Mouse (Mus musculus) limb, embryonic 11.5 days (tissue): Measurements from ENCODE around the gene Bmpr1b. TPM values are rescaled to one million over a fixed set of nuclear protein-coding genes. Genes with fewer than 3 reads are reported as not detected.

Experiments used
- ATAC-seq: fragments of 200-750 bp; cut with Nextera tagmentation; 2 replicates; pipeline ENCODE4 v1.8.0; 2017; ENCODE audit warnings: low read depth; ENCODE audit not compliant: insufficient number of reproducible peaks, low FRiP score, low TSS enrichment
- DNase-seq: peaks from one replicate; pipeline ENCODE4 v3.0.0-alpha.2; 2015; ENCODE audit warnings: low spot score
- H3K27ac ChIP-seq: fragments of 300-500 bp; sonication (generic); replicated peaks from 2 replicates; pipeline ENCODE4 v1.5.1; 2014; ENCODE audit warnings: low read depth, mild to moderate bottlenecking, low read length
- H3K27me3 ChIP-seq: fragments of 300-500 bp; sonication (generic); 2 replicates; pipeline ENCODE4 v1.6.1; 2014; ENCODE audit warnings: mild to moderate bottlenecking, low read length, mixed read lengths; ENCODE audit not compliant: control insufficient read depth, insufficient read depth
- H3K36me3 ChIP-seq: fragments of 300-500 bp; sonication (generic); 2 replicates; pipeline ENCODE4 v1.6.1; 2014; ENCODE audit warnings: mild to moderate bottlenecking, low read length, moderate library complexity, mixed read lengths; ENCODE audit not compliant: control insufficient read depth, insufficient read depth
- H3K4me1 ChIP-seq: fragments of 300-500 bp; sonication (generic); 2 replicates; pipeline ENCODE4 v1.6.1; 2014; ENCODE audit warnings: low read length, mixed read lengths; ENCODE audit not compliant: control insufficient read depth, insufficient read depth
- H3K4me2 ChIP-seq: fragments of 300-500 bp; sonication (generic); 2 replicates; pipeline ENCODE4 v1.6.1; 2014; ENCODE audit warnings: low read depth, mild to moderate bottlenecking, moderate library complexity; ENCODE audit not compliant: severe bottlenecking
- H3K4me3 ChIP-seq: fragments of 300-500 bp; sonication (generic); 2 replicates; pipeline ENCODE4 v1.5.1; 2014; ENCODE audit warnings: low read depth, low read length
- H3K9ac ChIP-seq: fragments of 300-500 bp; sonication (generic); 2 replicates; pipeline ENCODE4 v1.6.1; 2014; ENCODE audit warnings: mild to moderate bottlenecking, low read length
- H3K9me3 ChIP-seq: fragments of 300-500 bp; sonication (generic); 2 replicates; pipeline ENCODE4 v1.6.1; 2016; ENCODE audit warnings: low read length; ENCODE audit not compliant: control insufficient read depth
- WGBS: fragments of 180-500 bp; shearing (Covaris S2); extraction: QIAGEN DNeasy Blood & Tissue Kit; methylation state at CpG from one replicate; pipeline ENCODE4 v1.1.7; 2014; 5-methylcytosine and 5-hydroxymethylcytosine counted together
- polyA plus RNA-seq: library from polyadenylated mRNA; unstranded; fragments of >200 nt; fragmentation: Nextera tagmentation; extraction: Ambion mirVana; gene quantifications from 2 replicates; pipeline ENCODE4 v1.2.1, GENCODE M21; 2014

Bmpr1b gene
- polyA plus RNA-seq, 1 experiment from 2014 or later = 12.2 TPM

DNA sequence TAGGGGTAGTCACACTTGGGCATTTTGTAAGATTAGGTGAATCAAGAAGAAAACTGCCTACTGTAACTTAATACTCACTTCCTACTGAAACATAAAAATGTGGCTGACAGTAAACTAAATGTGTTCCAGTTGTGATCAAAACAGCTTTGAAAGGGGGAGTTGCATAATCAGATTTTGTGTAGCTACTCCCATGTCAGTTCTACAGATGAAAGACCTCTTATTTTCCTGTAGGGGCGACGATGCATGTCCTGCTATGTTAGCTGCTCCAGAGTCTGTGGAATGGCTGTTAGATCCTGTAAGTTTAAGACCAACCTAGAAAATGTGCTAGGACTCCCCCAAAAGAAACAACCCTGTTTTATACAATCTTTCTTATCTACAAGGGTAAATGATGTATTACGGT lies 253.2 kb downstream of the Bmpr1b start:
- 77% methylated on average over 3 of the region's 3 CpGs for WGBS
- H3K9ac ChIP-seq = no peak overlapping the region
- H3K27me3 ChIP-seq = no peaks in the 10 kb centered on the region
- H3K27ac ChIP-seq = no peak overlapping the region
- no peak overlapping the region for H3K4me3 ChIP-seq
- H3K36me3 ChIP-seq = no peaks in the 10 kb centered on the region
- peaks cover 6% of the 10 kb centered on the region; the same call in 1 of the 2 replicates for H3K4me1 ChIP-seq
- DNase-seq (no peak), ATAC-seq (no peak)
- H3K4me2 ChIP-seq = no peak overlapping the region
- H3K9me3 ChIP-seq = no peaks in the 10 kb centered on the region

DNA sequence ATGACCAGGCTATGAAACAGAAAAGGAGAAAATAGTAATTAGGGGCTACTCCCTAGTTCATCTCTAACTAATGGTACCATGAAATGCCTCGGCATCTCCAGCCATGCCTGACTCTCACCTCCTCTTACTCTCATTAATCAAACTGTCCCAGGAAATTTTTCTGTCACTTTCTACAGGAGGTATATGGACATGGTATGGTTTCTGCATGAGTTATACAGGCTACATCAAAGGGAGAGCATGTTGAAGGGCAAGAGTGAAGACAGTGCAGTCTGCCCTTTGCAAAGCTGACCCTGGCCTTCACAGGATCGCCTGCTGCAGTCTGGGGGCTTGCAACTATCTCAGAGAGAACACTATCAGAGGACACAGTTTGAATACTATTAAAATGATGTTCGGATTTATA lies 254.6 kb downstream of the Bmpr1b start:
- no peaks in the 10 kb centered on the region for H3K27me3 ChIP-seq
- ATAC-seq = no peak
- no peaks in the 10 kb centered on the region for H3K9me3 ChIP-seq
- no peak overlapping the region for H3K9ac ChIP-seq
- H3K4me1 ChIP-seq = no peaks in the 10 kb centered on the region
- no peak for DNase-seq
- no peak overlapping the region for H3K4me3 ChIP-seq
- no peak overlapping the region for H3K27ac ChIP-seq
- WGBS = 68% methylated on average over 3 of the region's 3 CpGs
- H3K36me3 ChIP-seq = no peaks in the 10 kb centered on the region
- H3K4me2 ChIP-seq = no peak overlapping the region

DNA sequence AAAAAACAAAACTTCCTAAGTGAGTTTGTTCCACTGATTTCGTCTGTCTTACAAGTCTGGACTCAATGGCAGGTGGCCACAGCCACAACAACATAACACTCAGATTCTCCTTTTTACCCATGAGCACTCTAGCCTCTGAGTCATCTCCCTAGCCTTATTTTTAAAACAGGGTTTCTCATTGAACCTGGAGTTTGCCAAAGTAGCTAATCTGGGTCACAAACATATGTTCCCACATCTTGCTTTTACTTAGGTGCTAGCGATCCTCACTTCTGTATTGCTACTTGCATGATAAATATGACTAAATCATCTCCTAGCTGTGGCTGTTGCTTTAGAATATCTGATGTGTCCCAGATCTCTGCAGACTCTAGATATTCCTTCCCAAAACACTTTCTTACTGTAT lies 260.1 kb downstream of the Bmpr1b start:
- H3K4me3 ChIP-seq = no peak overlapping the region
- H3K4me2 ChIP-seq = no peak overlapping the region
- WGBS = 88% methylated on average over 2 of the region's 2 CpGs
- ATAC-seq = no peak
- H3K27me3 ChIP-seq = no peaks in the 10 kb centered on the region
- no peak overlapping the region for H3K27ac ChIP-seq
- DNase-seq = no peak
- no peaks in the 10 kb centered on the region for H3K36me3 ChIP-seq
- no peak overlapping the region for H3K9ac ChIP-seq
- no peaks in the 10 kb centered on the region for H3K4me1 ChIP-seq
- no peaks in the 10 kb centered on the region for H3K9me3 ChIP-seq

DNA sequence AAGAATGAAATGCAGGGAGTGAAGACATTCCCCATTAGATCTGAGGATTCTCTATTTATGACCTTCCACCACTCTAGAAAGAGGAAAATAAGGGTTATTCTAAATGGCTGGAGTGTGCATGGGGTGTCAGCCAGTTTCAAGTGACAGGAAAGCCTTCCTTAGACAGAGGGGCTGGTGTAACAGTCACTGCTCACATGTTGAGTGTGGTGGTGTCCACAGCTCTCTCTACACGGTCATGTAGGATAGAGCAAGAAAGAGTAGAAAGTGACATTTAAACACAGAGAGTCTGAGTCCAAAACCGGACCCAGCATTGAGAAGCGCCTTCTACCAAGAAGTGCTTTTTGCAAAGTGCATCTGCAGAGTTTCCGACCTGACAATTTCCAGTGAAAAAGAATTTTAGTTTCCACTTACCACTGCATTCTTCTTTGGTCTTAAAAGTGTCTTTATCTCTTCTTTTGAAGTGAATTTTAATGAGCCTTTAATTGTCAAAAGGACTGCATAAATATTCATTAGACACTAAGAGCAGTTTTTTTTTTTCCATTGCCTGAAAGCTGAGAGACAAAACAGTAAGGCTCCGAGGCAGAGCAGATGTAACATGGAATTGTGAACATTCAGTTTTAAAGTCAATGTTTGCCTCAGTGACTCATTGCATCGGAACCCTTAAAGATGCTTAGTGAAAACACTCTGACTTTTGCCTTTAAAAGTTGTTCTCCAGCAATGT lies 263.2 kb downstream of the Bmpr1b start:
- no peaks in the 10 kb centered on the region for H3K27me3 ChIP-seq
- no peaks in the 10 kb centered on the region for H3K36me3 ChIP-seq
- 84% methylated on average over 6 of the region's 6 CpGs for WGBS
- H3K9ac ChIP-seq = no peak overlapping the region
- H3K4me2 ChIP-seq = no peak overlapping the region
- H3K27ac ChIP-seq = no peak overlapping the region
- no peak overlapping the region for H3K4me3 ChIP-seq
- H3K4me1 ChIP-seq = no peaks in the 10 kb centered on the region
- no peaks in the 10 kb centered on the region for H3K9me3 ChIP-seq
- DNase-seq (no peak), ATAC-seq (no peak)

DNA sequence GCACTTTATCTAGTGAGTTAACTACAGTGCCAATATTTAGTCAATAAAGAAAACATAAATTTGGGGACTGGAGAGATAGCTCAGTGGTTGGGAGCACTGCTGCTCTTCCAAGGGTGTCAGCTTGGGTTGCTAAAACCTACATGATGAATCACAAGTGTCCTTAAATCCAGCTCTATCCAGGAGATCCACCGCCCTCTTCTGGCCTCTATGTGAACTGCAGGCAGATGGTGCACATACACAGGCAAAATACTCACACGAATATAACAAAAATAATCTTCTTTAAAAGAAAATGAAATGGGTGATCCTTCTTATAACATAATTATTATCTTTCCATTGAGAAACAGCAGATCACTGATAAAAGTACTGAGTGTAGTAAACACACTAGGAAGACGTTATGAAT lies 268.9 kb downstream of the Bmpr1b start:
- Histone ChIP-seq H3K9me3 (no peaks in the 10 kb centered on the region), H3K9ac (no peak overlapping the region), H3K4me1 (no peaks in the 10 kb centered on the region), H3K27ac (no peak overlapping the region), H3K27me3 (no peaks in the 10 kb centered on the region), H3K36me3 (no peaks in the 10 kb centered on the region), H3K4me2 (no peak overlapping the region), H3K4me3 (no peak overlapping the region)
- WGBS = 86% methylated on average over 3 of the region's 3 CpGs
- ATAC-seq = no peak
- DNase-seq = no peak

DNA sequence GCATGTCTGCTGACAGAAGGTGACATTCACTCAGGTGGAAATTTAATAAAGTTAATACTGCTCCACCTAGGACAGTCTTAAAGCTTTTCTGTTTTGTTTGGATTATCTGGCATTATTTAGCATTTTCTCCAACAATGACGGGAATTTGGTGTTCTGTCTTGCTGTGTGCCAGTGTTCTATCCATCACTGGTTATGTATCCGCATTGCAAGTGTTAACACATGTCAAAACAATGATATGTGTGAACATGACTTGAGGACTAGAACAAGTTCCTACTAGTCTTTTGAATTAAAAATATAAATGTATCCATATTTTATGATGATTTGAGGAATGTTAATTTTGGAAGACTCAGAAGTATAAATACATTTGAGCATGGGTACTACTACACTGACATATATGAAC lies 269.7 kb downstream of the Bmpr1b start:
- WGBS = 92% methylated on average over 2 of the region's 2 CpGs
- H3K4me1 ChIP-seq = no peaks in the 10 kb centered on the region

DNA sequence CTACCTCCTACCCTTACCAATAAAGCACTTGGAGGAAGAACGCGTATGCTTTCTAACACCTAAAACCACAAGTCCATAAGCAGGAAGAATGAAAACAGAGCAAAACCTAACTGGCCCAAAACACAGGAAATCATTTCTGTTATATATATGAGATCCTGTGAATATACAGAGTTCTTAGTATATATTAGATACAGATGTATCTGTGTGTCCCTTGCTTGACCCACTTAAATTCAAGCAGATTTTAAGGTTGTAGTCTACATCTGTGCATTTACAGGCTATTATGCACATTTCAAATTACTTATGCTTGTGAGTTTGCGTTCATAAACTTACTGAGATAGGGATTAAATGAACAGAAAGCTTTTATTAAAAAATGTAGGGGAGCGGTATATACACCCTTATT lies 271.5 kb downstream of the Bmpr1b start:
- DNase-seq (no peak), ATAC-seq (no peak)
- no peaks in the 10 kb centered on the region for H3K27me3 ChIP-seq
- H3K9ac ChIP-seq = no peak overlapping the region
- H3K4me3 ChIP-seq = no peak overlapping the region
- H3K36me3 ChIP-seq = no peaks in the 10 kb centered on the region
- H3K27ac ChIP-seq = no peak overlapping the region
- H3K4me2 ChIP-seq = no peak overlapping the region
- 80% methylated on average over 4 of the region's 4 CpGs for WGBS
- H3K4me1 ChIP-seq = no peaks in the 10 kb centered on the region
- no peaks in the 10 kb centered on the region for H3K9me3 ChIP-seq

More for the DNA sequence above, 269.7 kb downstream of the Bmpr1b start:
- ATAC-seq = no peak
- H3K27me3 ChIP-seq = no peaks in the 10 kb centered on the region
- no peak overlapping the region for H3K4me2 ChIP-seq
- H3K27ac ChIP-seq = no peak overlapping the region
- H3K36me3 ChIP-seq = no peaks in the 10 kb centered on the region
- H3K9ac ChIP-seq = no peak overlapping the region
- no peak overlapping the region for H3K4me3 ChIP-seq
- no peaks in the 10 kb centered on the region for H3K9me3 ChIP-seq
- no peak for DNase-seq

DNA sequence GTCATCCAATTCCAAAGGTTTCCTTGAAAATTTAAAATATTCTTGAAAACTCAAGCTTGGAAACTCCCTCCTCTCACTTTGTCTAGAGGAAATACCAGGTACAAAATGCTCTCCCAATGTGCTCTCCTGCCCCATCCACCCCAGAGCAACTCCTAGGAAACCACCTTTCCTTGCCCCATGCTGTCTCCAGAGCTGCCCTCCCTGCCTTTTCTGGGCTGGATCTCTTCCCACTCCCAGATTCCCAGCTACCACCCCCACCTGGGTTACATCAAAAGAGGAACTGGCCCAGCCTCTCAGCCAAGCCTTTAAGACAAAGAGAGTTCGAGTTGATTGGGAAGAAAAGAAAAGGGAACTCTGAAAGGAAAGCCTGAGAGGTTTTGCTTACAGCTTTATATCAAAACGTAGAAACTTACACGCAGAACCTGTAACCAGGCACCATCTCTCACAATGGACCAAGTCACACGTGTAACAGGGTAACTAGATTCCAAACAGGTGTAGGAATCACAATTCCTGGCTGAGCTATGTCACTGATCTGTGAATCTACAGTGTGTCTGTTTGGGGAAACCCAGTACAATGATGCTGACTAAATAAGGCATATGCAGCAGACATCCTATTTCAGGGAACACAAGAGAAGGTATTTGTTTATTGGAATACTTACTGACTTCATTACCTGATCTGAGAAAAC lies 272.2 kb downstream of the Bmpr1b start:
- Histone ChIP-seq H3K27me3 (no peaks in the 10 kb centered on the region), H3K4me3 (no peak overlapping the region), H3K4me2 (no peak overlapping the region), H3K9me3 (no peaks in the 10 kb centered on the region), H3K36me3 (no peaks in the 10 kb centered on the region), H3K9ac (no peak overlapping the region), H3K4me1 (no peaks in the 10 kb centered on the region), H3K27ac (no peak overlapping the region)
- DNase-seq (no peak), ATAC-seq (no peak)
- WGBS = 27% methylated on average over 4 of the region's 4 CpGs
